Mouse (Mus musculus): ENCODE results near the gene Cacna1g.

GRCm38 (mm10) chr11:94420325-94420724 lies 53.7 kb downstream of the Cacna1g start:
- no peak for TF ChIP-seq CTCF (IDR thresholded peaks at IDR 0.05; ENCODE audit: low read depth, low read length)
- TF ChIP-seq TAL1 (conservative IDR thresholded peaks at IDR 0.05; ENCODE audit: low read depth, low read length) = no peak
